Mouse (Mus musculus): Measurements from ENCODE around the gene Ptprf.

GRCm38 (mm10) chr4:118196185-118196584, 95.0 kb downstream of the Ptprf start:
- no peak for TF ChIP-seq POLR2A (IDR thresholded peaks at IDR 0.05; ENCODE audit: borderline replicate concordance, control insufficient read depth, low read depth, low read length)
- TF ChIP-seq CTCF (IDR thresholded peaks at IDR 0.05; ENCODE audit: control insufficient read depth, insufficient read depth, low read length), result no peak

All from bone marrow, adult 2 months (tissue).